15 mouse cellular contexts compared by ENCODE assay signal in genomic region chr5:95991339-95992292, GRCm38 (mm10). TPM values are rescaled to one million over a fixed set of nuclear protein-coding genes. Genes with fewer than 3 reads are reported as not detected.
A peak's percentile ranks its signal among the peaks of the same experiment; 100 is the strongest.
DNase-seq lines count a peak whose midpoint lies in the region; ATAC-seq and TF ChIP-seq lines count a peak whose summit lies in the region.
"Had no signal": no experiment of that assay in that cellular context is flagged by ENCODE, and none has a peak within 500 bp of the region (broad histone marks: within the 10 kb centered on the region; RNA-seq: fewer than 3 reads in every experiment).

No protein-coding gene starts in this region.

- H3K9ac ChIP-seq in heart, embryonic 16.5 days (ENCODE audit: low read length), result no peak overlapping the region; the same call in 1 of the 2 replicates
- no peak overlapping the region for H3K9ac ChIP-seq in forebrain, embryonic 12.5 days
- no peak overlapping the region for H3K9ac ChIP-seq in hindbrain, postnatal 0 days (replicated peaks; ENCODE audit: low read length)
- no peak overlapping the region; the same call in 1 of the 2 replicates for H3K9ac ChIP-seq in neural tube, embryonic 15.5 days (replicated peaks)

- WGBS in heart, embryonic 16.5 days, result 14% methylated on average over 12 of the region's 12 CpGs
- 2% methylated on average over 12 of the region's 12 CpGs for WGBS in forebrain, embryonic 12.5 days
- 6% methylated on average over 12 of the region's 12 CpGs for WGBS in hindbrain, postnatal 0 days
- 15% methylated on average over 12 of the region's 12 CpGs for WGBS in neural tube, embryonic 15.5 days

- no peak for DNase-seq in heart, adult 11 months
- peak; percentile 23 for DNase-seq in hindbrain, postnatal 0 days (ENCODE audit: low spot score)
- DNase-seq in lung, postnatal 4 days, result no peak
- DNase-seq in kidney, postnatal 25 days, result no peak
- DNase-seq in gastrocnemius, postnatal 4 days (ENCODE audit: low spot score in 2 of 2), result no peak
- DNase-seq: heart, postnatal 4 days; kidney, postnatal 14 days; lung, adult 18-20 months; right cerebral cortex, postnatal 14 days had no signal

- H3K4me1 ChIP-seq in heart, embryonic 16.5 days (ENCODE audit: control insufficient read depth, insufficient read depth, low read length), result 0 out of 2 replicates have a peak, but pooled peaks cover 2% of the 10 kb centered on the region
- peaks cover 9% of the 10 kb centered on the region for H3K4me1 ChIP-seq in forebrain, embryonic 12.5 days
- peaks cover 11% of the 10 kb centered on the region for H3K4me1 ChIP-seq in hindbrain, postnatal 0 days (ENCODE audit: insufficient read depth, low read length)
- H3K4me1 ChIP-seq in neural tube, embryonic 15.5 days, result peaks cover 10% of the 10 kb centered on the region

- ATAC-seq in heart, embryonic 16.5 days (replicated peaks; ENCODE audit: extremely low read depth, insufficient read depth, low FRiP score), result no peak
- ATAC-seq in forebrain, embryonic 12.5 days (ENCODE audit: low FRiP score), result peak; percentile 81
- ATAC-seq in hindbrain, postnatal 0 days, result peak; percentile 63
- peak; percentile 83 for ATAC-seq in neural tube, embryonic 15.5 days (ENCODE audit: low FRiP score)

- H3K9me3 ChIP-seq in heart, embryonic 16.5 days (replicated peaks; ENCODE audit: control insufficient read depth, low read length), result no peaks in the 10 kb centered on the region
- H3K9me3 ChIP-seq in forebrain, embryonic 12.5 days, result no peaks in the 10 kb centered on the region
- H3K9me3 ChIP-seq in hindbrain, postnatal 0 days (ENCODE audit: low read length), result no peaks in the 10 kb centered on the region
- H3K9me3 ChIP-seq in neural tube, embryonic 15.5 days (replicated peaks), result no peaks in the 10 kb centered on the region

- no peak overlapping the region for H3K27ac ChIP-seq in heart, embryonic 16.5 days (ENCODE audit: low read length)
- H3K27ac ChIP-seq in forebrain, embryonic 12.5 days, result no peak overlapping the region
- H3K27ac ChIP-seq in hindbrain, postnatal 0 days, result no peak overlapping the region
- H3K27ac ChIP-seq in neural tube, embryonic 15.5 days (replicated peaks), result peak overlapping the region; percentile 30; the same call in 1 of the 2 replicates

- TF ChIP-seq CTCF in hindbrain, postnatal 0 days (IDR thresholded peaks at IDR 0.05; ENCODE audit: low read depth), result no peak

- H3K4me2 ChIP-seq in heart, embryonic 16.5 days (ENCODE audit: low read depth, low read length), result peak overlapping the region; percentile 21; the same call in 1 of the 2 replicates
- peak overlapping the region; percentile 21; the same call in 1 of the 2 replicates for H3K4me2 ChIP-seq in forebrain, embryonic 12.5 days
- H3K4me2 ChIP-seq in hindbrain, postnatal 0 days (ENCODE audit: low read depth, low read length), result no peak overlapping the region
- H3K4me2 ChIP-seq in neural tube, embryonic 15.5 days, result peak overlapping the region; percentile 37

- H3K4me3 ChIP-seq in heart, embryonic 16.5 days (ENCODE audit: low read length), result no peak overlapping the region
- H3K4me3 ChIP-seq in forebrain, embryonic 12.5 days (replicated peaks), result no peak overlapping the region
- H3K4me3 ChIP-seq in hindbrain, postnatal 0 days (ENCODE audit: low read length), result no peak overlapping the region
- H3K4me3 ChIP-seq in neural tube, embryonic 15.5 days (replicated peaks), result no peak overlapping the region
- H3K4me3 ChIP-seq: myocyte had no signal

- H3K36me3 ChIP-seq in heart, embryonic 16.5 days (ENCODE audit: control insufficient read depth, insufficient read depth), result no peaks in the 10 kb centered on the region
- no peaks in the 10 kb centered on the region for H3K36me3 ChIP-seq in forebrain, embryonic 12.5 days (replicated peaks)
- no peaks in the 10 kb centered on the region for H3K36me3 ChIP-seq in hindbrain, postnatal 0 days (ENCODE audit: insufficient read depth, low read length)
- no peaks in the 10 kb centered on the region for H3K36me3 ChIP-seq in neural tube, embryonic 15.5 days

- no peaks in the 10 kb centered on the region for H3K27me3 ChIP-seq in heart, embryonic 16.5 days (ENCODE audit: control insufficient read depth, insufficient read depth, low read length)
- peaks cover 5% of the 10 kb centered on the region; the same call in 1 of the 2 replicates for H3K27me3 ChIP-seq in forebrain, embryonic 12.5 days
- H3K27me3 ChIP-seq in hindbrain, postnatal 0 days (ENCODE audit: insufficient read depth, low read length), result no peaks in the 10 kb centered on the region
- no peaks in the 10 kb centered on the region for H3K27me3 ChIP-seq in neural tube, embryonic 15.5 days (replicated peaks)

RNA-seq across cellular contexts. Expression of gene Cxcl13, which starts 34.9 kb away (rescaled TPM):
- 5.6 and 12.7 TPM in 2 replicates for polyA plus RNA-seq in heart, embryonic 16.5 days (2015; fragmentation: Nextera tagmentation; extraction: Ambion mirVana)
- polyA plus RNA-seq in forebrain, embryonic 12.5 days (2016; fragmentation: Nextera tagmentation; extraction: Ambion mirVana), result 0.35 TPM in 1 of 2 replicates, not detected in the other
- total RNA-seq in hindbrain, postnatal 0 days (2014; rRNA removed), result 0.14 TPM in 1 of 2 replicates, not detected in the other
- 0.38 and 0.42 TPM in 2 replicates for polyA plus RNA-seq in hindbrain, postnatal 0 days (2015; fragmentation: Nextera tagmentation; extraction: Ambion mirVana)
- polyA plus RNA-seq in neural tube, embryonic 15.5 days (2015; fragmentation: Nextera tagmentation; extraction: Ambion mirVana), result 0.44 and 2.6 TPM in 2 replicates
- total RNA-seq in gastrocnemius, postnatal 4 days (2021), result not detected
- total RNA-seq: common myeloid progenitor, adult 5-6 weeks; left cerebral cortex, postnatal 25 days had no signal
